Mouse (Mus musculus) C2C12 (cell line): ENCODE measurements around the gene Cdh4. TPM values are rescaled to one million over a fixed set of nuclear protein-coding genes. Genes with fewer than 3 reads are reported as not detected.

Experiments used
- H3K27me3 ChIP-seq: one replicate; pipeline ENCODE4 v1.6.1; 2011; ENCODE audit not compliant: control insufficient read depth, insufficient read depth, insufficient read length
- H3K36me3 ChIP-seq: one replicate; pipeline ENCODE4 v1.6.1; 2011; ENCODE audit not compliant: control insufficient read depth, insufficient read depth
- H3K4me3 ChIP-seq: one replicate; pipeline ENCODE4 v1.5.1; 2011; ENCODE audit warnings: mild to moderate bottlenecking, control low read depth; ENCODE audit not compliant: poor library complexity, insufficient read depth, severe bottlenecking
- H3K79me2 ChIP-seq: one replicate; pipeline ENCODE4 v1.6.1; 2011; ENCODE audit not compliant: control insufficient read depth, insufficient read depth
- H3K79me3 ChIP-seq: one replicate; pipeline ENCODE4 v1.6.1; 2011; ENCODE audit warnings: low read depth, control low read depth
- H3ac ChIP-seq: one replicate; pipeline ENCODE3; 2011; ENCODE audit warnings: low read depth; ENCODE audit not compliant: control insufficient read depth, insufficient read length
- CEBPB ChIP-seq: IDR thresholded peaks from one replicate; pipeline ENCODE4 v1.6.1; 2011; ENCODE audit warnings: low read depth, mild to moderate bottlenecking, control low read depth, moderate library complexity
- CTCF ChIP-seq: IDR thresholded peaks from one replicate; pipeline ENCODE4 v1.5.1; 2011; ENCODE audit not compliant: control insufficient read depth, insufficient read depth, insufficient read length
- FOSL1 ChIP-seq: IDR thresholded peaks from one replicate; pipeline ENCODE4 v1.8.0; 2011; ENCODE audit warnings: mild to moderate bottlenecking, low read length; ENCODE audit not compliant: poor library complexity, insufficient read depth, severe bottlenecking
- MAX ChIP-seq: IDR thresholded peaks from one replicate; pipeline ENCODE4 v1.6.1; 2011; ENCODE audit warnings: mild to moderate bottlenecking, control low read depth
- MYOD1 ChIP-seq: IDR thresholded peaks from one replicate; pipeline ENCODE4 v1.6.1; 2011; ENCODE audit warnings: low read depth; ENCODE audit not compliant: control insufficient read depth, insufficient read length
- MYOG ChIP-seq: IDR thresholded peaks from one replicate; pipeline ENCODE4 v1.6.1; 2011; ENCODE audit not compliant: control insufficient read depth, insufficient read length; ENCODE audit errors: extremely low read depth
- USF1 ChIP-seq: IDR thresholded peaks from one replicate; pipeline ENCODE4 v1.6.1; 2011; ENCODE audit warnings: low read depth, mild to moderate bottlenecking, control low read depth, moderate library complexity
- polyA plus RNA-seq: library from polyadenylated mRNA; unstranded; fragments of >200 nt; fragmentation: generic; extraction: Trizol; gene quantifications from one replicate; pipeline ENCODE4 v1.2.1, GENCODE M21; 2012; ENCODE audit warnings: missing spikeins

Gene Cdh4
- polyA plus RNA-seq, 1 experiment: not detected

DNA sequence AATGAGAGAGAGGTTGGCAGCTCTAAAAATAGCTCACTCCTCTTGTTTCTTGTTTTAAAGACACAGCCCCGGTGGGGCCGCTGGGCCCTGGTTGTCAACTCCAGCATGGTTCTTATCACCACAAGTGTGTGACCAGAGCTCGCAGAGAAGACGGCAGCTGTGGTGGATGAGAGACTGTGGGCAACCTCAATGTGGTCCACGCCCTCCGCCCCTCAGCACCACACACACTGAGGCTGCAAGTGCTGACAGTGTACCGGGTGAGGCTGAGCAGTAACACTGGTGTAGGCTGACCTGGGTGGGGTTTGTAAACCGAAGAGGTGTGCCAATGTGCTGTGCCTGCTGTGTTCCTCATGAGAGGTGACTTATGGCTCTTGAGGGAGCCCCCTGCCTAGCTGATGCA lies 327.7 kb downstream of the Cdh4 start:
- Histone ChIP-seq H3K79me2 (no peaks in the 10 kb centered on the region), H3K36me3 (no peaks in the 10 kb centered on the region), H3ac (no peak overlapping the region), H3K27me3 (no peaks in the 10 kb centered on the region), H3K4me3 (no peak overlapping the region), H3K79me3 (no peaks in the 10 kb centered on the region)
- TF ChIP-seq CEBPB (no peak), MYOD1 (no peak), FOSL1 (no peak), MAX (no peak), MYOG (no peak), CTCF (no peak), USF1 (no peak)

DNA sequence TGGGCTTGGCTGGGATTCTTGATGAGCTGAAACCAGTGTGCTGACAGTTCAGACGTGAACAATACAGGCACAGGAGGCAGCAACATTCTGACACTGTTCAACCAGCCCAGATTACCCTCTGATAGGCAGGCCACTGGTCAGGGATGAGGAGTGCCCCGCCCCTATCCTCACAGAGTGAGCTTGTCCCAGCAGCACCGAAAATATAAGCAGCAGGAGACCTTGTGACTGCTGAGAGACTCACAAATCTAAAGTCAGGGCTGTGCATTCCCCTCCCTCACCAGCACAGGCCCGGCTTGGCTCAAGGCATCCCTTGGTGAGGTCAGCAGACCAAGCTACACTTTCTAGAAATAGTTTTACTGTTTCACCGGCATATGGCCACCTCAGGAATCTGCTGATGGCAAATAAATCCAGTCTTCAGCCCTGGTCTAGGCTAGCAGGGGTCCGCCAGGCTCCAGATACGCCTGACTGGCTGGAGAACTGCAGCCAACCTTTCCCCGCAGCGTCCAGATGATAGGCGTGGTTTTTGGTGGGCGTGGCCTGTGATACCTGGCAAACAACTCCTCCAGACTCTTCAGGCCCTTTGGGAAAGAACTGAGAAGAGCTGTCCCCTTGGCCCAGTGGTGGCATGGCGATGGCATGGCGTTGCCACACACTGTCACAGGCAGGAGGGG lies 332.3 kb downstream of the Cdh4 start:
- H3K4me3 ChIP-seq: no peak overlapping the region
- no peaks in the 10 kb centered on the region for H3K79me3 ChIP-seq
- no peaks in the 10 kb centered on the region for H3K79me2 ChIP-seq
- no peaks in the 10 kb centered on the region for H3K27me3 ChIP-seq
- H3K36me3 ChIP-seq: no peaks in the 10 kb centered on the region
- TF ChIP-seq MYOG (no peak), USF1 (no peak), CEBPB (no peak), MYOD1 (no peak), MAX (no peak), FOSL1 (no peak), CTCF (no peak)
- H3ac ChIP-seq: no peak overlapping the region

DNA sequence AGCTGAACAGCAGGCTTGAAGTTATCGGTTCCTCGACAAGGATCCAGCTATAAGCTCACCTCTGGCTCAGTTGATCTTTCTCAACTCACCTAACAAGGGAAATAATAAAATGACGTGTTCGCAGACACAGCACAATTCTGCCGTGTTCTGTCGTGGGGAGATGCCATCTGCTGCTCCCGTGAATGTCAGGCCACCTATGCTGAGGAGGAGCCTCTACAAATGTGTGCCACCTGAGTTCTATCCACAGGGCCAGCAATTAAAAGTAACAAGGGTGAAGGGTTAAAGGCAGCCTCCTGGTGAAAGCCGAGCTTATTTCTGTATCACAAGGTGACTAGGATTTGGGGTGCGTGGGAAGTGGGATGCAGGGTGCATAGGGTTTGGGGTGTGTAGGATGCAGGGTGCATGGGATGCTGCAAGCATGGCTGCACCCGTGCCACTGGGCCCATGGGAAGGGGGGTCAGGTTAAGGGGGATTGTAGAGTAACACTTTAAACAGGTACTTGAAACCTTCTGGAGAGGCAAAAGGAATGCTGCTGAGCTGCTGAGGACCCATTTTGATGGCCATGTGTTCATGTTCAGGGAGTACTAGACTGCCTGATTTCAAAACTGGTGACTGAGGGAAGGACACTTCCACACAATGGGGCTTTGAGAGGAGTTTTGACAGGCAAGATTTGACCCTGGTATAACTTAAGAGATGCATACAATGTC lies 333.9 kb downstream of the Cdh4 start:
- Histone ChIP-seq H3K79me2 (no peaks in the 10 kb centered on the region), H3K4me3 (no peak overlapping the region), H3K79me3 (no peaks in the 10 kb centered on the region), H3ac (no peak overlapping the region), H3K27me3 (no peaks in the 10 kb centered on the region), H3K36me3 (no peaks in the 10 kb centered on the region)
- TF ChIP-seq MYOG: no peak
- TF ChIP-seq FOSL1: no peak
- TF ChIP-seq CTCF: no peak
- no peak for TF ChIP-seq MAX
- TF ChIP-seq CEBPB: no peak
- no peak for TF ChIP-seq MYOD1

DNA sequence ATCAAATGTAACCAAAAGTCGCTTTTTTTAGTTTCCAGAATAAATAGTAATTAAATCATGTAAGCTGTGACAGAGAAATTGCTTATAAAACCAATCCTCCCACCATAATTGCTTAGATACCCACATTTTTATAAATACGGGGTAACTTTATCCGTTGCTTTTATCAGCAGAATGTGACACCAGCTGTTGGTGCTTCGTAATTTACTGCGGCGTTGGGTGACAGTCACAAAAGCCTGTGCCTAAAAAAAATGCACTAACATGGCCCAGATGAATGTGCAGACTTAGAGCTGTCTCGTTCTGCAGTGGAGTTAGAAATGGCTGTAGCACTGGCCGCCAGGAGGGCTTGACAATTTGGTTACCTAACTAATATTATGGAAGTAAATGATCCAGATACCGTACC lies 337.0 kb downstream of the Cdh4 start:
- no peak overlapping the region for H3ac ChIP-seq
- no peak overlapping the region for H3K4me3 ChIP-seq
- no peak for TF ChIP-seq USF1
- H3K27me3 ChIP-seq: no peaks in the 10 kb centered on the region
- no peaks in the 10 kb centered on the region for H3K36me3 ChIP-seq
- no peaks in the 10 kb centered on the region for H3K79me3 ChIP-seq
- no peaks in the 10 kb centered on the region for H3K79me2 ChIP-seq

DNA sequence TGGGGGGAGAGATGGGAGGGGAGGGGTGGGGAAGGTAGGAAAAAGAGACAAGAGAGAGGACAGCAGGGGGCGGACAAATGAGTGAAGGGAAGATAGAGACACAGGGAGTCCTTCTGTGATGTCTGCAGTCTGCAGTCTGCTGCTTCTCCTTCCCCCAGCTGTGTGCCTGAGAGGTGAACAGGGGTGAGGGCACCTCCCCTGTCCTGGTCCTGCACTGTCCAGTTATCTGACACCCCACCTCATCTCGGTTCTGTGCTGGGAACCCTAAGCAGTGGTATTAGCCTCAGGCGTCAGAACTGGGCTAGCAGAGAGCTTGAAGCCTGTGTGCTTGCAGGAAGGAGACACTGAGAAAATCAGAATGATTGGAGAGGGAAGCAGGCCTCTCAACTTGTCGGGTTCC lies 338.7 kb downstream of the Cdh4 start:
- no peak overlapping the region for H3ac ChIP-seq

DNA sequence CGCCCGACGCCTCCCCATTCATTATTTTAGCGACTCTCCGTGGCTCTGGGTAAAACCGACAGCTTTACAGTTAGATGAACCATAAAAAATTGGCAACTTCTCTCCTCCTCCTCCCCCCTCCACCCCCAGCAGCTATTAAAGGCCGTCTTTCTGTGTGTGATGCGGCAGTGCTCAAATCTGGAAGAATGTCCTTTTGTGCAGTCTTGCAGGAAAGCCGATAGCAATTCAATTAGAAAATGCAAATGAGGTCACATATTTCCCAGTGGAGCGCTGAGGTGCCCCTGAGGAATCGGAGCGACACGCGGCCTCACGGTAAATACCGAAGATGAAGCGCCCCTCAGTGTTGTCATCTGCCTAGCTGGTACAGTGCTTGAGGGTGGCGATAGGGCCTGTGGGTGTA lies 345.0 kb downstream of the Cdh4 start:
- TF ChIP-seq CEBPB (no peak), MYOG (no peak), MYOD1 (no peak), USF1 (no peak), MAX (no peak), CTCF (no peak), FOSL1 (no peak)
- no peak overlapping the region for H3ac ChIP-seq
- no peak overlapping the region for H3K4me3 ChIP-seq
- no peaks in the 10 kb centered on the region for H3K36me3 ChIP-seq
- no peaks in the 10 kb centered on the region for H3K79me2 ChIP-seq
- H3K27me3 ChIP-seq: no peaks in the 10 kb centered on the region
- H3K79me3 ChIP-seq: no peaks in the 10 kb centered on the region

More for the DNA sequence above, 338.7 kb downstream of the Cdh4 start:
- no peaks in the 10 kb centered on the region for H3K36me3 ChIP-seq
- no peaks in the 10 kb centered on the region for H3K79me2 ChIP-seq
- no peak overlapping the region for H3K4me3 ChIP-seq
- no peaks in the 10 kb centered on the region for H3K79me3 ChIP-seq
- no peaks in the 10 kb centered on the region for H3K27me3 ChIP-seq
- TF ChIP-seq CTCF: no peak
- no peak for TF ChIP-seq MAX
- TF ChIP-seq USF1: no peak
- TF ChIP-seq MYOG: no peak
- TF ChIP-seq CEBPB: no peak
- TF ChIP-seq MYOD1: no peak
